Mouse (Mus musculus) E14TG2a.4 (cell line): ENCODE results near the gene Krt32.

Source experiments
- H3K27me3 ChIP-seq: 2 replicates; pipeline ENCODE4 v1.6.1; 2014; ENCODE audit warnings: low read length, control low read depth; ENCODE audit not compliant: insufficient read depth
- H3K36me3 ChIP-seq: 2 replicates; pipeline ENCODE4 v1.6.1; 2014; ENCODE audit warnings: low read length, control low read depth; ENCODE audit not compliant: insufficient read depth
- H3K4me1 ChIP-seq: replicated peaks from 2 replicates; pipeline ENCODE4 v1.6.1; 2014; ENCODE audit warnings: low read depth, low read length, control low read depth
- H3K4me3 ChIP-seq: replicated peaks from 2 replicates; pipeline ENCODE4 v1.5.1; 2014; ENCODE audit warnings: mild to moderate bottlenecking, low read length
- H3K9me3 ChIP-seq: 2 replicates; pipeline ENCODE4 v1.6.1; 2014; ENCODE audit warnings: low read length, control low read depth
- CTCF ChIP-seq: conservative IDR thresholded peaks from 2 replicates; pipeline ENCODE4 v1.5.1; 2014; ENCODE audit warnings: low read length
- NANOG ChIP-seq: IDR thresholded peaks from 2 replicates; pipeline ENCODE4 v1.6.1; 2014; ENCODE audit warnings: borderline replicate concordance, low read length, mixed read lengths
- POU5F1 ChIP-seq: IDR thresholded peaks from 2 replicates; pipeline ENCODE4 v1.6.1; 2014; ENCODE audit warnings: low read length, borderline replicate concordance

The Krt32 gene

GRCm38 (mm10) chr11:100087861-100088260 lies at the start of gene Krt32:
Gene Krt32, minus strand, starts transcription at chr11:100088226.
- H3K27me3 ChIP-seq: 0 out of 2 replicates have a peak, but pooled peaks cover 3% of the 10 kb centered on the region
- peaks cover 19% of the 10 kb centered on the region for H3K9me3 ChIP-seq
- H3K36me3 ChIP-seq: no peaks in the 10 kb centered on the region
- H3K4me3 ChIP-seq: no peak within 1 kb of the TSS
- H3K4me1 ChIP-seq: no peaks in the 10 kb centered on the region
- no peak for TF ChIP-seq CTCF
- TF ChIP-seq POU5F1: no peak
- TF ChIP-seq NANOG: no peak

GRCm38 (mm10) chr11:100137693-100138092 lies 49.7 kb upstream of the Krt32 start:
- H3K9me3 ChIP-seq: no peaks in the 10 kb centered on the region
- peaks cover 22% of the 10 kb centered on the region for H3K4me1 ChIP-seq
- no peak for TF ChIP-seq POU5F1
- TF ChIP-seq NANOG: no peak
- TF ChIP-seq CTCF: no peak
- H3K4me3 ChIP-seq: no peak overlapping the region
- H3K27me3 ChIP-seq: peaks cover 35% of the 10 kb centered on the region
- no peaks in the 10 kb centered on the region for H3K36me3 ChIP-seq

GRCm38 (mm10) chr11:100136559-100136958 lies 48.5 kb upstream of the Krt32 start:
- no peaks in the 10 kb centered on the region for H3K36me3 ChIP-seq
- peaks cover 25% of the 10 kb centered on the region for H3K4me1 ChIP-seq

GRCm38 (mm10) chr11:100135731-100136130 lies 47.7 kb upstream of the Krt32 start, which contains the start of gene Krt15:
Gene Krt15, minus strand, starts transcription at chr11:100135928.
- Histone ChIP-seq H3K9me3 (no peaks in the 10 kb centered on the region), H3K4me1 (peaks cover 25% of the 10 kb centered on the region), H3K4me3 (no peak within 1 kb of the TSS), H3K27me3 (peaks cover 26% of the 10 kb centered on the region; the same call in 1 of the 2 replicates), H3K36me3 (no peaks in the 10 kb centered on the region)
- no peak for TF ChIP-seq CTCF
- no peak for TF ChIP-seq POU5F1
- TF ChIP-seq NANOG: no peak

More at GRCm38 (mm10) chr11:100136559-100136958, 48.5 kb upstream of the Krt32 start:
- TF ChIP-seq NANOG: no peak
- no peak for TF ChIP-seq CTCF
- Histone ChIP-seq H3K27me3 (peaks cover 30% of the 10 kb centered on the region; the same call in 1 of the 2 replicates), H3K9me3 (no peaks in the 10 kb centered on the region), H3K4me3 (no peak overlapping the region)

GRCm38 (mm10) chr11:100124901-100125300 lies 36.9 kb upstream of the Krt32 start:
- no peaks in the 10 kb centered on the region for H3K36me3 ChIP-seq
- peaks cover 7% of the 10 kb centered on the region; the same call in 1 of the 2 replicates for H3K9me3 ChIP-seq
- H3K4me3 ChIP-seq: no peak overlapping the region
- peaks cover 13% of the 10 kb centered on the region for H3K27me3 ChIP-seq
- TF ChIP-seq CTCF (no peak), POU5F1 (no peak)
- H3K4me1 ChIP-seq: no peaks in the 10 kb centered on the region; the same call in 1 of the 2 replicates

- no peaks in the 10 kb centered on the region for H3K36me3 ChIP-seq
- no peak for TF ChIP-seq CTCF
- TF ChIP-seq NANOG: no peak
- no peak for TF ChIP-seq POU5F1
- peaks cover 22% of the 10 kb centered on the region for H3K27me3 ChIP-seq
- no peaks in the 10 kb centered on the region; the same call in 1 of the 2 replicates for H3K4me1 ChIP-seq
- no peak within 1 kb of the TSS for H3K4me3 ChIP-seq
- peaks cover 7% of the 10 kb centered on the region; the same call in 1 of the 2 replicates for H3K9me3 ChIP-seq
These were observed 33.4 kb upstream of the Krt32 start, which contains the start of gene Krt13 for GRCm38 (mm10) chr11:100121466-100121865. Gene Krt13, minus strand, starts transcription at chr11:100121566.

GRCm38 (mm10) chr11:100120331-100120730 lies 32.3 kb upstream of the Krt32 start:
- H3K4me3 ChIP-seq: no peak overlapping the region
- peaks cover 22% of the 10 kb centered on the region for H3K27me3 ChIP-seq
- H3K9me3 ChIP-seq: peaks cover 7% of the 10 kb centered on the region; the same call in 1 of the 2 replicates
- H3K4me1 ChIP-seq: peaks cover 9% of the 10 kb centered on the region
- TF ChIP-seq CTCF: no peak
- no peak for TF ChIP-seq NANOG
- TF ChIP-seq POU5F1: no peak
- H3K36me3 ChIP-seq: no peaks in the 10 kb centered on the region

- H3K4me1 ChIP-seq: peaks cover 9% of the 10 kb centered on the region; the same call in 1 of the 2 replicates
- no peak for TF ChIP-seq NANOG
- no peak for TF ChIP-seq CTCF
- no peak for TF ChIP-seq POU5F1
These were observed 25.7 kb upstream of the Krt32 start for GRCm38 (mm10) chr11:100113742-100114029.

GRCm38 (mm10) chr11:100112935-100113741 lies 25.1 kb upstream of the Krt32 start:
- H3K4me3 ChIP-seq: no peak overlapping the region
- H3K36me3 ChIP-seq: no peaks in the 10 kb centered on the region
- H3K9me3 ChIP-seq: 0 out of 2 replicates have a peak, but pooled peaks cover 2% of the 10 kb centered on the region
- H3K4me1 ChIP-seq: peaks cover 9% of the 10 kb centered on the region; the same call in 1 of the 2 replicates
- H3K27me3 ChIP-seq: no peaks in the 10 kb centered on the region
- no peak for TF ChIP-seq NANOG
- no peak for TF ChIP-seq CTCF
- no peak for TF ChIP-seq POU5F1

More at GRCm38 (mm10) chr11:100113742-100114029, 25.7 kb upstream of the Krt32 start:
- Histone ChIP-seq H3K4me3 (no peak overlapping the region), H3K36me3 (no peaks in the 10 kb centered on the region), H3K27me3 (peaks cover 2% of the 10 kb centered on the region; the same call in 1 of the 2 replicates), H3K9me3 (0 out of 2 replicates have a peak, but pooled peaks cover 2% of the 10 kb centered on the region)
